11 mouse cellular contexts compared by ENCODE assay signal in the genomic region with DNA sequence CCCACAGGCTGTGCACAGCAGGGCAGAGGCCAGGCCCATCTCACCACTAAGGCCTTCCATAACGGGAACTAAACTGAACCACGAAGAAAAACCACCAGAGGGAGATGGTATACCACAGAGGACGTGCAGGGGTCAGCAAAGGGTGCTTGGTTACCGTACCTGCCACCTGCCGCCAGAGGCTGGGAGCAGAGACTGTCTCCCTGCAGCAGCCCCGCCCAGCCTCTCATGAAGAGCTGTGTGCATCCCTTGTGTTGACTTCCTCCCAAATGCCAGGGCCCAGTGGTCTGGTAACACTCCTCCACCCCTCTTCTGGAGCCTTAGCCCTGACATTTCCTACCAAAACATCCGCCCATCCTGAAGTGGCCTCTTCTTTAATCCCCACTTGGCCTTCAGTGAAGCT. TPM values are rescaled to one million over a fixed set of nuclear protein-coding genes. Genes with fewer than 3 reads are reported as not detected.
DNase-seq lines count a peak whose midpoint lies in the region; ATAC-seq and TF ChIP-seq lines count a peak whose summit lies in the region.
"Had no signal": no experiment of that assay in that cellular context is flagged by ENCODE, and none has a peak within 500 bp of the region (broad histone marks: within the 10 kb centered on the region; RNA-seq: fewer than 3 reads in every experiment).

No protein-coding gene starts in this region.

- no peaks in the 10 kb centered on the region for H3K27me3 ChIP-seq in embryonic facial prominence, embryonic 15.5 days
- no peaks in the 10 kb centered on the region for H3K27me3 ChIP-seq in kidney, postnatal 0 days (ENCODE audit: insufficient read depth, low read length)
- H3K27me3 ChIP-seq: limb, embryonic 13.5 days had no signal

- DNase-seq in gastrocnemius, adult 2 months, result no peak
- DNase-seq in gastrocnemius, postnatal 14 days, result no peak
- DNase-seq in A20 (ENCODE audit: low read depth, low spot score), result peak; percentile 52
- no peak for DNase-seq in kidney, postnatal 0 days (ENCODE audit: low spot score)
- DNase-seq in retina, postnatal 1 day, result no peak
- DNase-seq in left cerebral cortex, postnatal 25 days (ENCODE audit: low spot score in 2 of 2), result no peak

- ATAC-seq in embryonic facial prominence, embryonic 15.5 days (ENCODE audit: insufficient number of reproducible peaks, low FRiP score, low TSS enrichment, low read depth), result no peak
- ATAC-seq in kidney, postnatal 0 days (replicated peaks; ENCODE audit: low FRiP score, low read depth), result 0 out of 2 replicates have a peak, but pooled peaks have one; percentile 10
- ATAC-seq in activated CD4-positive, CD25-positive, alpha-beta regulatory T cell, adult 4 months, result no peak

- H3K9ac ChIP-seq in embryonic facial prominence, embryonic 15.5 days, result no peak overlapping the region
- H3K9ac ChIP-seq in kidney, postnatal 0 days (ENCODE audit: low read depth, low read length), result no peak overlapping the region
- H3K9ac ChIP-seq: limb, embryonic 13.5 days had no signal

- 45% methylated on average over 7 of the region's 7 CpGs for WGBS in embryonic facial prominence, embryonic 15.5 days
- WGBS in kidney, postnatal 0 days, result 49% methylated on average over 7 of the region's 7 CpGs

- no peak overlapping the region for H3K4me2 ChIP-seq in embryonic facial prominence, embryonic 15.5 days (replicated peaks)
- peak overlapping the region; percentile 13; the same call in 1 of the 2 replicates for H3K4me2 ChIP-seq in kidney, postnatal 0 days (ENCODE audit: low read length)
- H3K4me2 ChIP-seq: limb, embryonic 13.5 days had no signal

- no peaks in the 10 kb centered on the region for H3K36me3 ChIP-seq in embryonic facial prominence, embryonic 15.5 days
- no peaks in the 10 kb centered on the region for H3K36me3 ChIP-seq in kidney, postnatal 0 days (ENCODE audit: insufficient read depth, low read length)

- peak overlapping the region; percentile 94 for H3K27ac ChIP-seq in gastrocnemius, adult 2 months
- H3K27ac ChIP-seq in embryonic facial prominence, embryonic 15.5 days (replicated peaks), result 0 out of 2 replicates have a peak overlapping the region, but pooled peaks have one; percentile 7
- H3K27ac ChIP-seq in kidney, postnatal 0 days, result peak overlapping the region; percentile 91
- H3K27ac ChIP-seq: limb, embryonic 13.5 days had no signal

- TF ChIP-seq CTCF in gastrocnemius, adult 2 months (IDR thresholded peaks at IDR 0.05), result peak; percentile 34
- peak; percentile 59 for TF ChIP-seq CTCF in kidney, postnatal 0 days (IDR thresholded peaks at IDR 0.05; ENCODE audit: low read depth)

- intact Hi-C loops in gastrocnemius, adult 2 months (cut with DNase I), result no loop called here
- intact Hi-C loops in gastrocnemius, postnatal 14 days (cut with DNase I; ENCODE audit: low total_unique reads), result no loop called here
- intact Hi-C loops in left cerebral cortex, postnatal 25 days (cut with DNase I), result no loop called here

- peaks cover 78% of the 10 kb centered on the region for H3K4me1 ChIP-seq in embryonic facial prominence, embryonic 15.5 days
- H3K4me1 ChIP-seq in kidney, postnatal 0 days (replicated peaks; ENCODE audit: insufficient read depth, low read length), result peaks cover 75% of the 10 kb centered on the region

- no peaks in the 10 kb centered on the region for H3K9me3 ChIP-seq in embryonic facial prominence, embryonic 15.5 days (replicated peaks)
- H3K9me3 ChIP-seq in kidney, postnatal 0 days (replicated peaks; ENCODE audit: low read length), result no peaks in the 10 kb centered on the region
- H3K9me3 ChIP-seq: limb, embryonic 13.5 days had no signal

- 0 out of 2 replicates have a peak overlapping the region, but pooled peaks have one; percentile 0 for H3K4me3 ChIP-seq in gastrocnemius, adult 2 months
- no peak overlapping the region for H3K4me3 ChIP-seq in embryonic facial prominence, embryonic 15.5 days (replicated peaks)
- no peak overlapping the region for H3K4me3 ChIP-seq in kidney, postnatal 0 days (replicated peaks; ENCODE audit: low read depth, low read length)
- H3K4me3 ChIP-seq: limb, embryonic 13.5 days had no signal

RNA-seq across cellular contexts. Expression of gene Bcar1, which starts 4.0 kb away (rescaled TPM):
- total RNA-seq in gastrocnemius, adult 2 months (2021), result 10 to 100 TPM; 10.8 to 12.6 TPM
- total RNA-seq in gastrocnemius, postnatal 14 days (2021), result 10 to 100 TPM; 15.5 to 17.4 TPM
- 31.9 and 40.2 TPM in 2 replicates for polyA plus RNA-seq in embryonic facial prominence, embryonic 15.5 days (2015; fragmentation: Nextera tagmentation; extraction: Ambion mirVana)
- polyA plus RNA-seq in kidney, postnatal 0 days (2015; fragmentation: Nextera tagmentation; extraction: Ambion mirVana), result 48.7 and 49.1 TPM in 2 replicates
- under 1 TPM; 0.21 to 0.38 TPM for polyA plus RNA-seq in activated CD4-positive, CD25-positive, alpha-beta regulatory T cell, adult 4 months (2017; shearing (Covaris generic))
- 10 to 100 TPM; 50.6 to 51.7 TPM for total RNA-seq in left cerebral cortex, postnatal 25 days (2021)

RNA-seq across cellular contexts. Expression of gene Ctrb1, which starts 48.8 kb away (rescaled TPM):
- not detected for total RNA-seq in gastrocnemius, adult 2 months (2021)
- total RNA-seq in gastrocnemius, postnatal 14 days (2021), result under 1 TPM in 1 of 2 experiments, not detected in 1; 0.44 TPM
- polyA plus RNA-seq in embryonic facial prominence, embryonic 15.5 days (2015; fragmentation: Nextera tagmentation; extraction: Ambion mirVana), result 0.32 TPM in 1 of 2 replicates, not detected in the other
- not detected in 2 replicates for polyA plus RNA-seq in kidney, postnatal 0 days (2015; fragmentation: Nextera tagmentation; extraction: Ambion mirVana)
- not detected for polyA plus RNA-seq in activated CD4-positive, CD25-positive, alpha-beta regulatory T cell, adult 4 months (2017; shearing (Covaris generic))
- not detected for total RNA-seq in left cerebral cortex, postnatal 25 days (2021)
- total RNA-seq: MEL had no signal
- polyA plus RNA-seq: embryonic facial prominence, embryonic 14.5 days had no signal

Comparison
In these comparisons a context has a peak if more than half of its experiments do, and no peak if none do; other contexts are left out.
1. H3K27ac ChIP-seq: peak in every context shown above with its lines; median percentile 94 in gastrocnemius, adult 2 months; 91 in kidney, postnatal 0 days; 7 in embryonic facial prominence, embryonic 15.5 days.